In genomic region chr4:62965497-62966302, GRCm38 (mm10) we compare ENCODE assay signal across 8 mouse cellular contexts. TPM values are rescaled to one million over a fixed set of nuclear protein-coding genes. Genes with fewer than 3 reads are reported as not detected.
DNase-seq lines count a peak whose midpoint lies in the region; ATAC-seq and TF ChIP-seq lines count a peak whose summit lies in the region.

TSS of gene Zfp618 (plus strand) at chr4:62965573.

- peaks cover 2% of the 10 kb centered on the region; the same call in 1 of the 2 replicates for H3K27me3 ChIP-seq in cerebellum, adult 2 months (ENCODE audit: control insufficient read depth, insufficient read depth, low read length)
- no peaks in the 10 kb centered on the region for H3K27me3 ChIP-seq in heart, embryonic 11.5 days (ENCODE audit: control insufficient read depth, insufficient read depth, low read length)

- no peaks in the 10 kb centered on the region for H3K4me1 ChIP-seq in cerebellum, adult 2 months (ENCODE audit: control insufficient read depth, insufficient read depth, low read length)
- no peaks in the 10 kb centered on the region for H3K4me1 ChIP-seq in heart, embryonic 11.5 days (ENCODE audit: control insufficient read depth, insufficient read depth, low read length)

- no peaks in the 10 kb centered on the region for H3K36me3 ChIP-seq in heart, embryonic 11.5 days (ENCODE audit: control insufficient read depth, insufficient read depth, low read length)

- no peaks in the 10 kb centered on the region for H3K9me3 ChIP-seq in heart, embryonic 11.5 days (replicated peaks; ENCODE audit: control insufficient read depth, low read length)

- DNase-seq in frontal cortex, adult 2 months (ENCODE audit: extremely low spot score in 1 of 2, low spot score in 1 of 2), result no peak
- peak; percentile 54 for DNase-seq in 3T3-L1 (ENCODE audit: low read depth, low spot score)
- DNase-seq in cerebellum, adult 2 months, result peak; percentile 22 to 29
- peak; percentile 58 to 71 for DNase-seq in kidney, postnatal 4 days
- peak; percentile 58 for DNase-seq in neural tube, embryonic 10.5 days (ENCODE audit: extremely low spot score, low spot score)
- no peak for DNase-seq in spleen, adult 12 weeks (ENCODE audit: low spot score)

- peak within 1 kb of the TSS; percentile 94 for H3K9ac ChIP-seq in heart, embryonic 11.5 days (ENCODE audit: low read depth, low read length)

- no peak for TF ChIP-seq POLR2A in cerebellum, adult 2 months (IDR thresholded peaks at IDR 0.05; ENCODE audit: borderline replicate concordance, insufficient read depth, low read length)

- H3K4me3 ChIP-seq in cerebellum, adult 2 months (replicated peaks; ENCODE audit: insufficient read depth, low read depth, low read length), result peak within 1 kb of the TSS; percentile 76
- peak within 1 kb of the TSS; percentile 82 for H3K4me3 ChIP-seq in heart, embryonic 11.5 days (ENCODE audit: low read depth, low read length)

- H3K27ac ChIP-seq in cerebellum, adult 2 months (ENCODE audit: insufficient read depth, low read length), result no peak within 1 kb of the TSS
- peak within 1 kb of the TSS; percentile 57; the same call in 1 of the 2 replicates for H3K27ac ChIP-seq in heart, embryonic 11.5 days (ENCODE audit: low read depth, low read length)

- peak; percentile 45; the same call in 1 of the 2 replicates for ATAC-seq in frontal cortex, adult (ENCODE audit: low TSS enrichment)
- ATAC-seq in heart, embryonic 11.5 days (replicated peaks; ENCODE audit: insufficient number of reproducible peaks, low FRiP score, low TSS enrichment), result no peak

- 3% methylated on average over 63 of the region's 86 CpGs for WGBS in cerebellum, adult 2 months
- under 1% methylated on average over 20 of the region's 86 CpGs for WGBS in heart, embryonic 11.5 days (ENCODE audit: insufficient replicate concordance)

- H3K4me2 ChIP-seq in heart, embryonic 11.5 days, result peak within 1 kb of the TSS; percentile 81

- TF ChIP-seq CTCF in cerebellum, adult 2 months (IDR thresholded peaks at IDR 0.05; ENCODE audit: borderline replicate concordance, insufficient read depth, low read depth, low read length), result no peak

RNA-seq across cellular contexts. Expression of gene Zfp618, which starts in this region (rescaled TPM):
- polyA plus RNA-seq in frontal cortex, adult 2 months (2012; rRNA removed), result 3.8 and 4.0 TPM in 2 replicates
- 2.6 and 2.7 TPM in 2 replicates for polyA plus RNA-seq in cerebellum, adult 2 months (2012; rRNA removed)
- 11.6 and 12.3 TPM in 2 replicates for polyA plus RNA-seq in heart, embryonic 11.5 days (2014; fragmentation: Nextera tagmentation; extraction: Ambion mirVana)

Comparison
In these comparisons a context has a peak if more than half of its experiments do, and no peak if none do; other contexts are left out.
1. DNase-seq: peak in 3T3-L1 (single experiment), cerebellum, adult 2 months (2 of 2), kidney, postnatal 4 days (2 of 2) and neural tube, embryonic 10.5 days (single experiment); none in frontal cortex, adult 2 months (0 of 2) and spleen, adult 12 weeks (single experiment).